Mouse (Mus musculus): ENCODE results near the gene Pfn2. TPM values are rescaled to one million over a fixed set of nuclear protein-coding genes. Genes with fewer than 3 reads are reported as not detected.

The Pfn2 gene
- 2.0 and 4.0 TPM in 2 replicates for total RNA-seq (2014; rRNA removed)
- polyA plus RNA-seq (2012; rRNA removed): 1.3 and 1.6 TPM in 2 replicates

DNA sequence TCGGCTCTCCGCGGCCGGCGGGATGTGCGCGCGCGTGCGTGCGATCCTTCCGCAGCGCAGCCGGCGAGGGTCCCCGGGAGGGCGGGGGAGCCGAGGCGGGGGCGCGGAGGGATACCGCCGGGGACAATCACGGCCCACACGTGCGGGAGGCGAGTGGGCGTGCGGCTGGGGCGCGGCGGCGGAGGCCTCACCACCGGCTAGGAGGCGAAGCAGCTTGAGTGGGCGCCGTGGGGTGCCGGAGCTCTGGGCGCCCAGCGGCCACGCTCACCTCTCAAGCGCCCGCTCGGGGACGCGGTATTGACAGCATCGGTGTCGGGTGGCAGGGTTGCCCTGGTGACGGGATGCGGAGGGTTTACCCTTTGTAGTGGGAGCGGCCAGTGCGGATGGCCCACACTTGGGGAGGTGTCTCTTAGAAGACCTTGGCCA, at the start of gene Pfn2:
TSS of gene Pfn2 (minus strand) at position 320 of the 426 bp plus-strand sequence.
- peak within 1 kb of the TSS; percentile 100 for H3K4me3 ChIP-seq (ENCODE audit: insufficient read depth, low read depth, low read length)
- H3K4me1 ChIP-seq (ENCODE audit: control insufficient read depth, insufficient read depth, low read length): peaks cover 3% of the 10 kb centered on the region; the same call in 1 of the 2 replicates
- H3K36me3 ChIP-seq (ENCODE audit: control insufficient read depth, insufficient read depth, low read length): no peaks in the 10 kb centered on the region
- H3K9ac ChIP-seq (ENCODE audit: low read depth, low read length): peak within 1 kb of the TSS; percentile 93
- no peak within 1 kb of the TSS for H3K27ac ChIP-seq (replicated peaks; ENCODE audit: insufficient read depth, low read depth, low read length)
- 1% methylated on average over 50 of the region's 52 CpGs for WGBS
- DNase-seq (ENCODE audit: extremely low read depth, low read depth, low spot score): no peak
- no peak for TF ChIP-seq POLR2A (IDR thresholded peaks at IDR 0.05; ENCODE audit: extremely low read depth, insufficient read depth, low read length)
- no peak for TF ChIP-seq CTCF (IDR thresholded peaks at IDR 0.05; ENCODE audit: low read depth, low read length)
- H3K27me3 ChIP-seq (ENCODE audit: control insufficient read depth, insufficient read depth, low read length): no peaks in the 10 kb centered on the region
- no peaks in the 10 kb centered on the region for H3K79me2 ChIP-seq (ENCODE audit: control insufficient read depth, insufficient read depth, low read length)

DNA sequence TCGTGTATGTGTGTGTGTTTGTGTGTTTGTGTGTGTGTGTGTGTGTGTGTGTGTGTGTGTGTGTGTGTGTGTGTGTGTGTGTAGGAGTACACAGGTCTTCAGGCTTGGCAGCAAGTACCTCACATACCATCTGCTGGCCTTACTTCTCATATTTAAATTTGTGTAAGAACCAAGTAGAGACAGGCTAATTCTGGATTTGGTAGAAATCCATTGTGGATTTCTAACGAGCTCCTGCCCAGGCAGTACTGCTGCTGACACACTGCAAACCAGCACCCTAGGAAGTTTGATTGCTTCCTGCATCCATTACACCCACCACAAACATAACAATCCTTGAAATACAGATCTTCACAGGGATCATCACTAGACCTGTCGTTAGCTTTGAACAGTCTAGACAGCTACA, 35.1 kb upstream of the Pfn2 start:
- whole genome bisulfite sequencing: 71% methylated on average over 3 of the region's 3 CpGs
- Histone ChIP-seq H3K27me3 (ENCODE audit: control insufficient read depth, insufficient read depth, low read length) (no peaks in the 10 kb centered on the region), H3K9ac (ENCODE audit: low read depth, low read length) (no peak overlapping the region), H3K36me3 (ENCODE audit: control insufficient read depth, insufficient read depth, low read length) (no peaks in the 10 kb centered on the region), H3K4me3 (ENCODE audit: insufficient read depth, low read depth, low read length) (no peak overlapping the region), H3K79me2 (ENCODE audit: control insufficient read depth, insufficient read depth, low read length) (no peaks in the 10 kb centered on the region), H3K4me1 (ENCODE audit: control insufficient read depth, insufficient read depth, low read length) (no peaks in the 10 kb centered on the region), H3K27ac (replicated peaks; ENCODE audit: insufficient read depth, low read depth, low read length) (no peak overlapping the region)
- no peak for DNase-seq (ENCODE audit: extremely low read depth, low read depth, low spot score)
- TF ChIP-seq POLR2A (IDR thresholded peaks at IDR 0.05; ENCODE audit: extremely low read depth, insufficient read depth, low read length) (no peak), CTCF (IDR thresholded peaks at IDR 0.05; ENCODE audit: low read depth, low read length) (no peak)

DNA sequence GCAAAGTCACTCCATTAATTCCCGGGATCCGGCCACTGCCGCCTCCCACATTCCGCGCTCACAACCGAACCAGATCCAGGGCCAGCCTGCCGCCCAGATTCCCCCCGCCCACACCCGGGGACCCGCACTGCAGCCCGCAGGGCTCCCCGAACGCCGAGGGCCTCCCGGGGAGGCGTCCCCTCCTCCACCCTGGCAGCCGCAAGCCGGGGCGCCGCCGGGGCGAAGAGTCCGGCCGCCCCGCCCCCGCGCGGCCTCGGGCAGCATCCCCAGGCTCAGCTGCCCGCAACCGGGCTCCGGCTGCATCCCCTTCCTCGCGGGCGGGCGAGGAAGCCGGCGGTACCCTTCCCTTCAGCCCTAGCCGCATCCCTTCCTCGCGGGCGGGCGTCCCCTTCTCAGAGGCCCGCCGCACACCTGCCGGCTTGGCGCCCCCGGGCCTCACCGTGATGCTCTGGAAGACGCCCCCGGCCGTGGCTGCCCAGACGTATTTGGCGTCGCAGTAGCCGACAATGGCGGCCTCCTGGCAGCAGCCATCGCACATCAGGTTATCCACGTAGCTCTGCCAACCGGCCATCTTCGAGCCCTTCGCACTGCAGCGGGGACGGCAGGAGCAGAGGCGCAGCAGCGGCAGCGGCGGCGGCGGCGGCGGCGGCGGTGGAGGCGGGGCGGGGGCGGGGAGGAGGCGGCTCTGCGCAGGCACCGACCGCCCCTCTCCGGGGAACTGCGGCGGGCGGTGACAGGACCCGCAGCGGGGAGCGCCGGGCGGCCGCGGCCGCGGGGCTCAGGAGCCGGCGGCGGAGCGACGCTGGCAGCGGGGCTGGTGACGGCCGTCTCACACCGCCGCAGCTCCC, 743 bp downstream of the Pfn2 start:
- Histone ChIP-seq H3K9ac (ENCODE audit: low read depth, low read length) (peak overlapping the region; percentile 93), H3K79me2 (ENCODE audit: control insufficient read depth, insufficient read depth, low read length) (no peaks in the 10 kb centered on the region), H3K27me3 (ENCODE audit: control insufficient read depth, insufficient read depth, low read length) (no peaks in the 10 kb centered on the region), H3K4me1 (ENCODE audit: control insufficient read depth, insufficient read depth, low read length) (peaks cover 3% of the 10 kb centered on the region; the same call in 1 of the 2 replicates), H3K4me3 (ENCODE audit: insufficient read depth, low read depth, low read length) (peak overlapping the region; percentile 100), H3K27ac (replicated peaks; ENCODE audit: insufficient read depth, low read depth, low read length) (no peak overlapping the region), H3K36me3 (ENCODE audit: control insufficient read depth, insufficient read depth, low read length) (no peaks in the 10 kb centered on the region)
- WGBS: under 1% methylated on average over 92 of the region's 104 CpGs
- TF ChIP-seq POLR2A (IDR thresholded peaks at IDR 0.05; ENCODE audit: extremely low read depth, insufficient read depth, low read length) (no peak), CTCF (IDR thresholded peaks at IDR 0.05; ENCODE audit: low read depth, low read length) (no peak)
- peak; percentile 29 for DNase-seq (ENCODE audit: extremely low read depth, low read depth, low spot score)

DNA sequence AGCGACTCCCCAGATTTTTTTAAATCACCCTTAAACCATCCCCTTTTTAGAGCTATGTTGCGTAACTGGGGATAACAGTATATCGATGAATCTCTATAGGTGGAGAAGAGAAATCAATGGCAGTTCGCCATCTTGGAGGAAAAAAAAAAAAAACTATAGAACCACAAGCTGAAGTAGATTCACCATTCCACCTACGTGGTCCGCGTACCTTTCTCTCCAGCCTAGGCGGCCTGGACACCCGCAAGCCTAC, 1.3 kb downstream of the Pfn2 start:
- peak overlapping the region; percentile 93 for H3K9ac ChIP-seq (ENCODE audit: low read depth, low read length)
- TF ChIP-seq POLR2A (IDR thresholded peaks at IDR 0.05; ENCODE audit: extremely low read depth, insufficient read depth, low read length): no peak
- no peak for TF ChIP-seq CTCF (IDR thresholded peaks at IDR 0.05; ENCODE audit: low read depth, low read length)
- no peaks in the 10 kb centered on the region for H3K79me2 ChIP-seq (ENCODE audit: control insufficient read depth, insufficient read depth, low read length)
- 7% methylated on average over 9 of the region's 9 CpGs for WGBS
- H3K27ac ChIP-seq (replicated peaks; ENCODE audit: insufficient read depth, low read depth, low read length): no peak overlapping the region
- H3K4me1 ChIP-seq (ENCODE audit: control insufficient read depth, insufficient read depth, low read length): peaks cover 3% of the 10 kb centered on the region; the same call in 1 of the 2 replicates
- H3K27me3 ChIP-seq (ENCODE audit: control insufficient read depth, insufficient read depth, low read length): no peaks in the 10 kb centered on the region
- DNase-seq (ENCODE audit: extremely low read depth, low read depth, low spot score): no peak
- H3K36me3 ChIP-seq (ENCODE audit: control insufficient read depth, insufficient read depth, low read length): no peaks in the 10 kb centered on the region
- peak overlapping the region; percentile 100 for H3K4me3 ChIP-seq (ENCODE audit: insufficient read depth, low read depth, low read length)

DNA sequence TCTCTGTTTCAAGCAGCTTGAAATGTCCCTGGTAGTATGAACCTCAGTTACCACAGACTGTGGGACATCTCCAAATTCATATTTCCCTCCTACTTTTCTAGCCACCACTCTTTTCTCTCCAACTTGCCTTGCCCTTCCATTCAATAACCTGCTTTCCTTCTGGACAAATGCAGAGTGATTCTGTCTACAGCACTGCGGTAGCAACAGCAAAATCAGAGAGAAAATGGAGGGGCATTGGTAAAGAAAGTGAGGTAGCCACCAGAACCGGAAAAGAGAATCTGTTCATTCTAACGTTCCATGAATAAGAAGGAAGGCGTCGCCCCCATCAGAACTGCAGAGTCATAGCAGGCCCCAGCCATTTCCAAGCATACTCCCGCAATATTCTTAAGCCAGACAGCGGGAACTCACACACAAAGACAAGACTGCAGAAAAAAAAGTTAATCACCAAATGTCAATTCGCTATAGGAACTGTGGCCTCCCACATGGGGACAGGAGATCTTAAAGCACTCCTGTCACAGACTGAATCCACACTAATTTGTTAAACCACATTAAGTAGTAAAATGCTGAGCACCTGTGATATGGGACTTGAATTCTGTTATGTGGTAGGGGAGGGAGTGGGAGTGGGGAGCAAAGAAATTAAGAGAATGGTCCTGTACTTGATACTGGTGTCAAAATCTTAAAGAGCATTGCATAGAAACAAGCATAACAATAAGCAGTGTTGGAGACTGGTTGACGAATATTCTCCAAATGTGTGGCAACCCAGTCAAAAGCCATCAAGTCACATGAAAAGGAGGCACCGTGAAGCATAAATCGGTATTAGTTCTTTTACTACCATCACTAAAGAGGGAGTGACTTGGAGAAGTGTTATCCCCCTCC, 1.9 kb downstream of the Pfn2 start:
- Histone ChIP-seq H3K4me1 (ENCODE audit: control insufficient read depth, insufficient read depth, low read length) (peaks cover 3% of the 10 kb centered on the region; the same call in 1 of the 2 replicates), H3K27me3 (ENCODE audit: control insufficient read depth, insufficient read depth, low read length) (no peaks in the 10 kb centered on the region), H3K27ac (replicated peaks; ENCODE audit: insufficient read depth, low read depth, low read length) (no peak overlapping the region), H3K36me3 (ENCODE audit: control insufficient read depth, insufficient read depth, low read length) (no peaks in the 10 kb centered on the region), H3K4me3 (ENCODE audit: insufficient read depth, low read depth, low read length) (no peak overlapping the region; the same call in 1 of the 2 replicates), H3K79me2 (ENCODE audit: control insufficient read depth, insufficient read depth, low read length) (no peaks in the 10 kb centered on the region), H3K9ac (ENCODE audit: low read depth, low read length) (no peak overlapping the region)
- 70% methylated on average over 11 of the region's 11 CpGs for WGBS
- TF ChIP-seq CTCF (IDR thresholded peaks at IDR 0.05; ENCODE audit: low read depth, low read length) (no peak), POLR2A (IDR thresholded peaks at IDR 0.05; ENCODE audit: extremely low read depth, insufficient read depth, low read length) (no peak)
- DNase-seq (ENCODE audit: extremely low read depth, low read depth, low spot score): no peak

All from liver, adult 2 months (tissue).